Mouse (Mus musculus) left cerebral cortex, adult 8-10 months (tissue): ENCODE data around the gene Pou3f1. TPM values are rescaled to one million over a fixed set of nuclear protein-coding genes. Genes with fewer than 3 reads are reported as not detected.

Source experiments
- DNase-seq, 2 experiments: peaks; one replicate each; pipeline ENCODE4 v3.0.0; 2022; ENCODE audit warnings: low spot score in 2 of 2
- total RNA-seq, 4 experiments: library from RNA; stranded (reverse); gene quantifications; 2 replicates each; pipeline ENCODE4 v1.2.4; 2022

Gene Pou3f1
- total RNA-seq, 4 experiments from 2014 or later, result 15.9 to 20.5 (median 18.3) TPM

DNA sequence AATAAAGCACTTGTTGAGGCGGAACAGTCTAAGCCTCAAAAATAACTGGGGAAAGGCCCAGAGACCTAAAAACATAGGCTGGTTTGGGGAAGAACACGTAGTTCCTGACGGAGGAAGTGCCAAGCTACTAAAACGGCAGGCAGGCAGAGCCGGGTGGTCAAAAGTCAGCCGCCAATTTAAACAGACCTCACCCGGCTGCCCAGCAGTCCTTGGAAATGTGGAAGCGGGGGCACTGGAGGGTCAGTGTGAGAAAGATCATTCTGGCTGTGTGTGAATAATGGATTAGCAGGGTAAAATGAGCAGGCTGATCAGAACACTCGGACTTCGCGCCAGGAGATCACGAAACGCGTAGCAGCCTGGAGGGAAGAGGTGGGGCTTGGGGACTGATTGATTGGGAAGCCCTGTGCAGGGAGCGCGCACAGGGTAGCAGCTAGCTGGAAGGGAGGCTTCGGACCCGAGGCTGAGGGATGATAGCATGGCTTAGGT, 53.4 kb downstream of the Pou3f1 start:
- no peak for DNase-seq

Other genes starting within 250 kb of the Pou3f1 start
- gene 3100002H09Rik, start 46.0 kb upstream of the Pou3f1 start, total RNA-seq, result under 1 TPM in 3 of 4 experiments, not detected in 1; 0.53 to 0.74 (median 0.57) TPM
- 10 to 100 TPM; 13.2 to 16.9 (median 16.3) TPM for gene Utp11, start 36.8 kb downstream of the Pou3f1 start, total RNA-seq
- gene Fhl3, start 43.9 kb downstream of the Pou3f1 start, total RNA-seq, result 1 to 10 TPM; 1.4 to 3.1 (median 1.7) TPM
- 10 to 100 TPM; 32.4 to 39.9 (median 35.4) TPM for gene Sf3a3, start 58.0 kb downstream of the Pou3f1 start, total RNA-seq
- gene Inpp5b, start 85.0 kb downstream of the Pou3f1 start, total RNA-seq, result 10 to 100 TPM; 37.0 to 47.9 (median 44.4) TPM
- gene Mtf1, start 145.3 kb downstream of the Pou3f1 start, total RNA-seq, result 10 to 100 TPM; 22.0 to 29.3 (median 25.0) TPM
- 10 to 100 TPM; 30.5 to 41.1 (median 38.8) TPM for gene Yrdc, start 193.9 kb downstream of the Pou3f1 start, total RNA-seq
- gene 1110065P20Rik, start 194.4 kb downstream of the Pou3f1 start, total RNA-seq, result 10 to 100 TPM; 66.4 to 70.2 (median 67.8) TPM
- gene Maneal, start 205.4 kb downstream of the Pou3f1 start, total RNA-seq, result 10 to 100 TPM; 53.2 to 61.4 (median 57.1) TPM
- 10 to 100 TPM; 36.6 to 40.5 (median 39.2) TPM for gene Epha10, start 224.1 kb downstream of the Pou3f1 start, total RNA-seq